Mouse (Mus musculus) small intestine, adult 2 months (tissue): Measurements from ENCODE around the gene Sh3bgrl. TPM values are rescaled to one million over a fixed set of nuclear protein-coding genes. Genes with fewer than 3 reads are reported as not detected.

Source experiments
- H3K27ac ChIP-seq: fragments of 200-500 bp; 2 replicates; pipeline ENCODE4 v1.5.1; 2012; ENCODE audit warnings: low read depth, low read length, control low read depth, inconsistent platforms; ENCODE audit not compliant: insufficient read depth
- H3K27me3 ChIP-seq: fragments of 200-500 bp; 2 replicates; pipeline ENCODE4 v1.6.1; 2012; ENCODE audit warnings: mild to moderate bottlenecking, moderate library complexity, low read length, inconsistent platforms; ENCODE audit not compliant: control insufficient read depth, insufficient read depth
- H3K36me3 ChIP-seq: fragments of 200-500 bp; 2 replicates; pipeline ENCODE4 v1.6.1; 2012; ENCODE audit warnings: mild to moderate bottlenecking, low read length, control low read depth, inconsistent platforms; ENCODE audit not compliant: control insufficient read depth, insufficient read depth
- H3K4me1 ChIP-seq: fragments of 200-500 bp; 2 replicates; pipeline ENCODE4 v1.6.1; 2012; ENCODE audit warnings: low read length, inconsistent platforms, mixed read lengths; ENCODE audit not compliant: control insufficient read depth, insufficient read depth, insufficient read length
- H3K4me3 ChIP-seq: fragments of 200-500 bp; 2 replicates; pipeline ENCODE4 v1.5.1; 2012; ENCODE audit warnings: low read depth, mild to moderate bottlenecking, control low read depth, inconsistent platforms, low read length, moderate library complexity
- CTCF ChIP-seq: fragments of 200-500 bp; IDR thresholded peaks from 2 replicates; pipeline ENCODE4 v1.5.1; 2012; ENCODE audit warnings: low read depth, mild to moderate bottlenecking, control low read depth, inconsistent platforms, low read length, moderate library complexity, mixed read lengths; ENCODE audit not compliant: insufficient replicate concordance, insufficient read length; ENCODE audit errors: extremely low read depth
- POLR2A ChIP-seq: fragments of 200-500 bp; IDR thresholded peaks from 2 replicates; pipeline ENCODE4 v1.6.1; 2012; ENCODE audit warnings: low read depth, mild to moderate bottlenecking, control low read depth, inconsistent platforms, low read length, moderate library complexity
- WGBS: fragments of 180-500 bp; shearing (Covaris S2); methylation state at CpG from one replicate; pipeline ENCODE4 v1.1.7; 2018; 5-methylcytosine and 5-hydroxymethylcytosine counted together
- polyA plus RNA-seq: library from polyadenylated mRNA; depleted of rRNA; stranded (reverse); fragments of >200 nt; gene quantifications from 2 replicates; pipeline ENCODE4 v1.2.3, GENCODE M21; 2012

The Sh3bgrl gene
- polyA plus RNA-seq, 1 experiment = 1.7 TPM

DNA sequence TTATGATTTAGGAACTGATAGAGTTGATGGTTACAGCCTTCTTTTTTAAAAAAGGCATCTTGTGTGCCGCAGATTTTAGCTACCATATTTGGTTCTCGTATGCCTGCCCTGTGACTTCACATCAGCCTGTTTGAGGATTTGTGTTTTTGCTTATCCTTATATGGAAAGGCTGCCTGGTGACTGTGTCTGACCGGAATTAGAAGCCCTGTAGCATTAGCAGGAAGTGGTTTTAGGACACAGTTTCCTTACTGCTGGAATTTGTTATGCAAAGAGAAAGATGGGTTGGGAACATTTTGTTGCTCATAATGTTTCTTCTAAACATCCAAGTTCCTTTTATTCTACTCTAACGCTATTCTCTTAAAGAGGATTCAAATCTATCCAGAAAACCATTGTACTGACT lies 47.1 kb downstream of the Sh3bgrl start:
- no peak overlapping the region for H3K4me3 ChIP-seq
- 70% methylated on average over 4 of the region's 4 CpGs for WGBS
- no peak overlapping the region for H3K27ac ChIP-seq
- H3K36me3 ChIP-seq = no peaks in the 10 kb centered on the region
- TF ChIP-seq POLR2A (no peak), CTCF (no peak)
- H3K27me3 ChIP-seq = no peaks in the 10 kb centered on the region
- H3K4me1 ChIP-seq = peaks cover 6% of the 10 kb centered on the region; the same call in 1 of the 2 replicates

DNA sequence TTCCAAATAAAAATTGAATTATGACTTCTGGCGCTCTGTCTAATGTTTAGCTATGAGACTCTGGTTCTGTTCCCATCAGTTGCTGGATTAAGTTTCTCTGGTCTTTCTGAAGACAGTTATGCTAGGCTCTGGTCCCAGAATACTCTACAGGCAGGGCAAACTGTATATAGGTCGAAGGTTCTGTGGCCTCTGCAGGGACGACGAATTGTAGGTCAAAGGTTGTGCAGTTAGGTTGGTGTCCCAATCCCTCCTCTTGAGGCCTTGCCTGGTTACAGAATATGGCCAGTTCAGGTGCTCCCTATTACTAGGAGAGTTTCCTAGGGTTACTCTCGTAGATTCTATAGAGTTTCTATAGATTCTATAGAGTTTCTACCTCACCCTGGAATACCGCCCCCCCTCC lies 50.6 kb downstream of the Sh3bgrl start:
- Histone ChIP-seq H3K36me3 (no peaks in the 10 kb centered on the region), H3K4me3 (no peak overlapping the region), H3K27me3 (no peaks in the 10 kb centered on the region), H3K4me1 (peaks cover 4% of the 10 kb centered on the region; the same call in 1 of the 2 replicates), H3K27ac (no peak overlapping the region)
- 68% methylated on average over 6 of the region's 6 CpGs for WGBS
- TF ChIP-seq POLR2A (no peak), CTCF (no peak)

DNA sequence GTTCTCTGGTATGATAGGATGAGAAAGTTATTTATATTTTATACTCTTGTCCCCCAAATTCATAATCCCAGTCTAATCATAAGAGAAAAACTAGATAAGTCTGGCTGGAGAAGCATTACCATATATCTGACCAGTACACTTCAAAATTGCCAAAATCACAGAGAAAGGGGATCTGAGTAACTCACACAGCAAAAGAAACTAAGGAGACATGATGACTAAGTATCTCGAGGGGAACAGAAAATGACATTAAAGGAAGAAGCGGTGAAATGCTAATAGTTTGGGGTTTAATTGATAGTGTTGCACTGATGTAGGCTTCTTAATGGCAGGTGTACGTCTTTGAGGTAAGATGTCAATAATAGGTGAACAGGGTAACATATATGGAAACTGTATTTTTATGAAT lies 51.9 kb downstream of the Sh3bgrl start:
- 85% methylated on average over 3 of the region's 3 CpGs for WGBS
- H3K27me3 ChIP-seq = no peaks in the 10 kb centered on the region
- no peak overlapping the region for H3K27ac ChIP-seq
- H3K4me1 ChIP-seq = peaks cover 4% of the 10 kb centered on the region; the same call in 1 of the 2 replicates
- no peak overlapping the region for H3K4me3 ChIP-seq
- H3K36me3 ChIP-seq = no peaks in the 10 kb centered on the region
- TF ChIP-seq POLR2A (no peak), CTCF (no peak)

DNA sequence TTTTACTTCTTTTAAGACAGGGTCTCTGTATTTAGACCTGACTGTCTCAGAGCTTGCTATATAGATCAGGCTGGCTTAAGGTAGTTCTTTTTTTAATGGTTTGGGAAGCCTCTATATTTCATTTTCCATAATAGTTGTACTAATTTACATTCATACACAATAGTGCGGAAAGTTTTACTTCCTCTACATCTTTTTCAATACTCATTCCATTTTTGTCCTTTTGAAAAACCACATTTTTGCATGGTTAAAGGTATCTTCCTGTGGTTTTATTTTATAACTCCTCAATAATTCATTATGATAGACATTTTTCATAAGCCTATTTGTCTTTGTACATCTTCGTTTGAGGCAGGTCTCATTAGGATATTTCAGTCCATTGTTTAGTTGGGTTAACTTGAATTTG lies 56.1 kb downstream of the Sh3bgrl start:
- Histone ChIP-seq H3K27ac (no peak overlapping the region), H3K4me1 (peaks cover under 1% of the 10 kb centered on the region; the same call in 1 of the 2 replicates), H3K4me3 (no peak overlapping the region), H3K36me3 (no peaks in the 10 kb centered on the region), H3K27me3 (no peaks in the 10 kb centered on the region)
- whole genome bisulfite sequencing = 86% methylated on average over 2 of the region's 2 CpGs
- TF ChIP-seq CTCF = no peak
- TF ChIP-seq POLR2A = no peak

DNA sequence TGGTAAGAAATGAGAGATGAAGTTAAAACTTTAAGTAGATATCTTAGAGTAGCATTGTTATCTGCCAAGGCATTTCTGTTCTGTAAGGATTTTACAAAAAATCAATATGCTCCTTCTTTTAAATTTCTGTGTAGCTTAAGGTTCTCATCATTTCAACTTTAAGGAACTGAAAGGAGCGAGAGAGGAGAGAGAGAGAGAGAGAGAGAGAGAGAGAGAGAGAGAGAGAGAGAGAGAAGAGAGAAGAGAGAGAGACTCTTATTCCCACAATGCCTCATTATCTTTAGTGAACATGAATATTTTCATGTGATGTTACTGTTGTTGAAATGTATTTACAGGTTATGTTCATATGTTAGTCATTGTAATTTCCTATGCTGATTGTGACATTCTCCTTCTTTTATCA lies 65.2 kb downstream of the Sh3bgrl start:
- Histone ChIP-seq H3K27ac (no peak overlapping the region; the same call in 1 of the 2 replicates), H3K4me3 (no peak overlapping the region), H3K36me3 (no peaks in the 10 kb centered on the region), H3K27me3 (no peaks in the 10 kb centered on the region), H3K4me1 (no peaks in the 10 kb centered on the region)
- TF ChIP-seq CTCF (no peak), POLR2A (no peak)
- whole genome bisulfite sequencing = 47% methylated on average over 1 of the region's 1 CpGs

DNA sequence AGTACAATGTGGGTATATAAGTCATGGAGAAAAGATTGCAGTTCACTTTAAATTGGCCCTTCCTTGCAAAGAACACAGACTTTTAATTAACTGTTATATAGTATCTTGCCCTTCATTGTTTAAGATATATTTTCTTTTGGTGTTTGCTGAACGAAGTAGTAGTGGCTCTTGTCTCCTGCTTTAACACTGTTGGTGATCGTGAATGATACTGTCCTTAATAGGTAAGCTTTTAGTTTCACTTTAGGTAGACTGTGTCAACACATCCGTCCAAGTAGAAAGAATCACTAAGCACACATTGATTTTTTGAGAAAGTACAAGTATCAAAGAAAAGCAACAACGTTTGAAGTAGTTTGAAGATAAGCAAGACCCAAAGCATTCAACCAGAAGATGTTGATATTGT lies 65.7 kb downstream of the Sh3bgrl start:
- WGBS = 17% methylated on average over 4 of the region's 4 CpGs
- Histone ChIP-seq H3K27me3 (no peaks in the 10 kb centered on the region), H3K4me3 (no peak overlapping the region), H3K4me1 (no peaks in the 10 kb centered on the region), H3K27ac (no peak overlapping the region; the same call in 1 of the 2 replicates), H3K36me3 (no peaks in the 10 kb centered on the region)
- no peak for TF ChIP-seq POLR2A
- no peak for TF ChIP-seq CTCF

DNA sequence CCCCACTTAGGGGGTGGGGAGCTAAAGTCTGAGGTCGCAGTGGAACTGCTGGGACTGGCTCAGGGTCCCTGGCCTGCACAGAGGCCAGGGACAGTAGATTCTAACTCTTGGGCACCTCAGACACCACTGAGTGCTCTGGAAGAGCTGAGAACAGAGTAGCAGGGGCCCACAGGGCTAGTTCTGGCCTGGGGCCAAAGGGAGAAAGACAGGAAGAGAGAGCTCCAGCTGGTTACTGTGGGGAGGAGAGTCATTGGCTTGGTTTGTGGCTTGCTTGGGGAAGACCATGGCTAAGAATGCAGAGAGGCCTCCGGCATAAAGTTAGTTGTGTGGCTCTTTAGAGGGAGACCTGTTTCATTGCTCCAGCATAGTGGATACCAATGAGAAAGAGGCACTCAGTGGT lies 79.9 kb downstream of the Sh3bgrl start:
- TF ChIP-seq CTCF (no peak), POLR2A (no peak)
- Histone ChIP-seq H3K27ac (no peak overlapping the region), H3K4me1 (no peaks in the 10 kb centered on the region), H3K4me3 (no peak overlapping the region), H3K36me3 (no peaks in the 10 kb centered on the region), H3K27me3 (no peaks in the 10 kb centered on the region)
- 50% methylated on average over 2 of the region's 2 CpGs for WGBS

DNA sequence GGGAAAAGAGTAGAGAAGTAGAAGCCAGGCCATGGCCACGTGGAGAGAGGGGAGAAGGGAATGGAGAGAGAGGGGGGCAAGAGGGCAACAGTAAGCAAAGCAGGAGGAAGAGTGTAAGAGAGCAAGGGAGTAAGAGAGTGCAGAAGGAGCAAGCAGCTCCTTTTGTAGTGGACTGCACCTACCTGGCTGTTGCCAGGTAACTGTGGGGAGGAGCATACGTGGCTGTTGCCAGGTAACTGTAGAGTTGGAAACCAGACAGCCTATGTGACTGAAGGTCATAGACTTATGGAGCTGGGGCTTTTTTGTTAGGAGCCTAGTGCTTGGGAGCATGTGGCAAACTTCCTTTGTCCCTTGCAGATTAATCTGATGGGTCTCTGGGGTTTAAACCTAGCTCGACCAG lies 80.3 kb downstream of the Sh3bgrl start:
- Histone ChIP-seq H3K4me3 (no peak overlapping the region), H3K36me3 (no peaks in the 10 kb centered on the region), H3K27ac (no peak overlapping the region), H3K27me3 (no peaks in the 10 kb centered on the region), H3K4me1 (no peaks in the 10 kb centered on the region)
- no peak for TF ChIP-seq CTCF
- TF ChIP-seq POLR2A = no peak
- WGBS = 26% methylated on average over 3 of the region's 3 CpGs
